Mouse (Mus musculus): Measurements from ENCODE around the gene Pola1.
"Not testable (repeated sequence)": the region's sequence is repeated elsewhere in the genome, so short reads cannot be mapped to it uniquely, and the experiment has no call there.

The Pola1 gene

GRCm38 (mm10) chrX:93429738-93430260 lies 202.2 kb downstream of the Pola1 start:
- in situ Hi-C loops (cut with MboI, MseI) = loop anchor here (5.0 kb wide), 1 partner anchor 382 kb away; no protein-coding TSS in a partner anchor

- in situ Hi-C loops (cut with MboI, MseI) = no loop called here
Observed at GRCm38 (mm10) chrX:93428956-93429737, 202.8 kb downstream of the Pola1 start.

- in situ Hi-C loops (cut with MboI, MseI) = not testable (repeated sequence)
Observed at GRCm38 (mm10) chrX:93400871-93401270, 231.1 kb downstream of the Pola1 start.

DNA sequence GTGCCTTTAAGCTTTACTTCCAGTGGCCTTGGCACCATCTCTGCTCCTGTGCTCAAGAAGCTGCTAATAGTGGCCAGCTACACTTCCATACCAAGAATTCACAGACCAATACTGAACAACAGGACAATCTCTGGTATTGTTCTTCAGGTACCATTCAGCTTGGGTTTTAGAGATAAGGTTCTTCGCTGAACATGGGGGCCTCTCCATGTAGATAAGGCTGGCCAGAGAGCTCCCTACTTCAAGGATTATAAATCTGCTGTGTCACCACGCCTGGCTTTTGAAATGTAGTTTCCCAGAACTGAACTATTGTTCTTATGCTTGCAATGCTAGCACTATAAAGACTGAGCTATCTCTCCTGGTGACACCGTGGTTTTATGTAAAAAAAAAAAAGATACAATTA lies 234.9 kb downstream of the Pola1 start:
- in situ Hi-C loops (cut with MboI, MseI) = no loop called here

GRCm38 (mm10) chrX:93377285-93377972 lies 254.5 kb downstream of the Pola1 start:
- in situ Hi-C loops (cut with MboI, MseI) = no loop called here

DNA sequence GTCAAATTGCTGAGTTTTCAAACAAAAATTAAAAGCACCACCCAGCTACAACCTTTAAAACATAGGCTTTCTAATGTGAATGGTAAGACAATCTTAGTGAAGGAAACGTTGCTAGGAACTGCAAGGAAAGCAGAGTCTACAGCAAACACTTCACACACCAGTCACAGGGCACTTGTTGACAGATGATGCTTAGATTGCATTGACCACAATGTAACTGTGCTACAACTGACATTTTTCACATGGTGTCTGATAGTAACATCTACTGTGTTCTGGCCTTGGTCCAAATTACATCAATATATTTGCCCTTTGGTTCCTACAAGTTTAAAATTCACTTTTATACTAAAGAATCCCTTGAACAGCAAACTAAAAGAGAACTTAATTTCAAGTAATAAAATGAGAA lies 258.5 kb downstream of the Pola1 start:
- in situ Hi-C loops (cut with MboI, MseI) = no loop called here

GRCm38 (mm10) chrX:93369708-93370107 lies 262.2 kb downstream of the Pola1 start:
- in situ Hi-C loops (cut with MboI, MseI) = no loop called here

GRCm38 (mm10) chrX:93368211-93368610 lies 263.7 kb downstream of the Pola1 start:
- in situ Hi-C loops (cut with MboI, MseI) = no loop called here

DNA sequence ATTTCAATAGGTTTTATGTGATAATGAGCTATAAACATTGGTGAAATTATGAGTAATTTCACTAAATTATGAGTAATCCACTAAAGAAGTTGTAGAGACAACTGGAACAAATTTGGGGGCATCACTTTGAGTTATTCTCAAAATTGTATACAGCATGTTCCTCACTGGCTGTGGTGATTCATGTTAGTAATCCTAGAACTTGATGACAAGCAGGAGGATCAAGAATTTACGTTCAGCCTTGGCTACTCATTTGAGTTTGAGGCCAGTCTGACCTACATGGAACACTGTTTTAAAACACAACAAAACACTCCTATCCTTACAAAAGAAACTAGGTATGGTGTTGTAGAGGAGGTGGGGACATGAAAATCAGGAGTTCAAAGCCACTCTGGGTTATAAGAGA lies 310.6 kb downstream of the Pola1 start:
- in situ Hi-C loops (cut with MboI, MseI) = no loop called here

GRCm38 (mm10) chrX:93319979-93320378 lies 312.0 kb downstream of the Pola1 start:
- in situ Hi-C loops (cut with MboI, MseI) = no loop called here

DNA sequence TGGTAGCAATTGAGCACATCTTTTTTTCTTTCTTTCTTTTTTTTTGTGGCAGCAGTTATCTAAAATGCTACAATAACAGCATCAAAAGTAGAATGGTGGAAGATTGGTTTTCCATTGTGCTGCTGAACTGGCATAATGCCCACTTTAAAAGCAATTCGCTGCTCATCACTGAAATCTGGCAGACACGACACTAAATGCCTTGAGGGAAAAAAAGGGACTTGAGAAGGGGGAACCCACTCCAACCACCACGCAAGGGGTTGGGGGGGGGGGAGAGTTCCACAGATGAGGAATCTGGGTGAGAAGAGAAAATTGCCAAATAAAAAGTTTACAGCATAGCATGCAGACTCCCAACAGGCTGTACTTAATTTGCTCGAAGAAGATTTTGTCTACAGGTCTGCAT lies 314.4 kb downstream of the Pola1 start:
- in situ Hi-C loops (cut with MboI, MseI) = no loop called here

DNA sequence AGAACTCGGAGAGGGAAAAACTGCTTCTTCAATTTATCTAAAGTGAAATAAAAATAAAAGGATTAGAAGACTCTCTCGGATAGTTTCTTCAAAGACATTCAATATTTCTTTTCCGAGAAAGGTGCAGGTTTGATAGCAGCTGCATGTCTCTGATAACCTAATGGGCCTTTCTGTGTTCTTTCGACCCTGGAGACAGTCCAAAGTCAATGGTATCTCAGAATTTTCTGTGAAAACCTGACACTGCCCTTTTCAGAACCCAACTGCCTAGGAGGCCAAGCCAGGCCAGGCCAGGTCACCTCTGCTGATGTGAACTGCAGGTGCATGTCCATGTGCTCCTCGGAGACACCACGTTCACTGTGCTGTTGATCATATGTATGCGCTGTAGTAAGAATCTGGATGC lies 326.2 kb downstream of the Pola1 start:
- in situ Hi-C loops (cut with MboI, MseI) = no loop called here

- in situ Hi-C loops (cut with MboI, MseI) = no loop called here
Observed at GRCm38 (mm10) chrX:93301798-93302197, 330.2 kb downstream of the Pola1 start.

GRCm38 (mm10) chrX:93300183-93300815 lies 331.7 kb downstream of the Pola1 start:
- in situ Hi-C loops (cut with MboI, MseI) = no loop called here

DNA sequence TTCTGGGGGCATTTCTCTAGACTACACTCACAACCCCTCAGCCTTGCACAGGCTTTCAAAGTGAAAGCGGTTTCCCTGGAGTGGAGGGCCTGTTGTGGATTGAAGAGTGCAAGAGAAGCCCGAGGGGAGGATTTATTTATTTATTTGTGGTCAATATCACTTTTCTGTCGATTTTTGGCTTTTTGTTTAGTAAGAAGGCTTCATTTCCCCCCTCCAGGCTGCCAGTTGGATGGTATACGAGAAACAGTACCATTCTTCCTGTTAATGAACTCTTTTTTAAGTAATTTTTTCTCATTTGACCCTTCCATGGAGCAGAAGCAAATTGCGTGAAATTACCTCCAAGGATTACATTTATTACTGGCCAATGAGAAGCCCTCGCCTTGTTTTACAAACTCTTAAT lies 332.2 kb downstream of the Pola1 start:
- in situ Hi-C loops (cut with MboI, MseI) = no loop called here

GRCm38 (mm10) chrX:93299046-93299626 lies 332.8 kb downstream of the Pola1 start:
- in situ Hi-C loops (cut with MboI, MseI) = no loop called here

DNA sequence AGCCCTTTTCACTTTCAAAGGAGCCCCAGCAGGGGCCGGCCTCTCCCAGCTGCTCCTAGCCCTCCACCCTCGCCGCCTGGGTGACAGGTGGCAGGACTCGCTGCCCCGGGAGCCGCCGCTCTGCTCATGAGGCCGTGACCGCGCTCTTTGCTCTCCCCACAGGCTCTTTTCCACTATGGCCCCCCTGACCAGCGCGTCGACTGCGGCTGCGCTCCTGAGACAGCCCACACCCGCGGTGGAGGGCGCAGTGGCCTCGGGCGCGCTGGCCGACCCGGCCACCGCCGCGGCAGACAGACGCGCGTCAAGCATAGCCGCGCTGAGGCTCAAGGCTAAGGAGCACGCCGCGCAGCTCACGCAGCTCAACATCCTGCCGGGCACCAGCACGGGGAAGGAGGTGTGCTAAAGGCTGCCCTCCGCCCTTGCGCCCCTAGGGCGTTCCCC lies 334.9 kb downstream of the Pola1 start:
- in situ Hi-C loops (cut with MboI, MseI) = no loop called here

- in situ Hi-C loops (cut with MboI, MseI) = no loop called here
Observed at GRCm38 (mm10) chrX:93295819-93296218, 336.1 kb downstream of the Pola1 start.

- in situ Hi-C loops (cut with MboI, MseI) = no loop called here
Observed at GRCm38 (mm10) chrX:93294736-93295490, 337.0 kb downstream of the Pola1 start.

DNA sequence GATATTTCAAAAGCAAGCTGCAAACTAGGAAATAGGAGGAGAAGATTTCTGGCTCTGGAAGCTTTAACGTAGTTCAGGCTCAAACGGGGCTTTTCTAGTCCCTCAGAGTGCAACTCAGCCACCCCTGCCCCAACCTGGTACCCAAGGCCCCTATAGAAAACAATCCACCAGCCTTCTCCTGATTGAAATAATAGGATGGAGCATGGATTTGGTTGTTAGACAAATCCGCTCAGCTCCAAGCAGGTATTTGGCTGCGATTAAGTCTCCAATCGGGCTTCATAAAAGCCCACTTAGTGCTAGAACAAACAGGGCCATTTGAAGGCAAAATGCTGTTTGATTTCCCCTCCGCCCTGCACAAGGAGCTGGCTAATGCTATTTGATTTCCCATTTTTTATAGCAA lies 339.9 kb downstream of the Pola1 start:
- in situ Hi-C loops (cut with MboI, MseI) = no loop called here

DNA sequence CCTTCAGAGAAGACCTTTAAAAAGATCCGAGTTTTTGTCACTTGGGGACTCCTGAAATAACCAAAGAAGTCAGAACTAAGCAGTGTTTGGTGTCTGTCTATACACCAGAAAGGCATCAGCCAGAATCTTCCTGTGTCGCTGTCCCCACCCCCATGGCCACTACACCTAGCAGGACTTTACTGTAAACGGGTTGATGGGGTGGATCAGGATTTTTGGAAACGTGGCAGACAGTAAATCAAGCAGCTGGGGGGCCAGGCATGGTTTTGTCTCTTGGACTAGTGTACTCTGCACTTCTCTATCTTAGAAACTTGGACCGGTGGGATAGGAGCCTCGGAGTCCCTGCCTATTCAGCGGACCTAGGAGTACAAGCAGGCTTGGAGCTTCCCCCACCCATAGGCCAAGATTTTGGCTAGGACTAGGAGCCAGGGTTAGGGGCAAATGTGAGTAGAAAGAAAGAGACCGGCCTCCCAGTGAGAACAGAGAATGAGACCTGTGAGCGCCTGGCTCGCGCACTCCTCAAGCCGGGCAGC lies 342.0 kb downstream of the Pola1 start:
- in situ Hi-C loops (cut with MboI, MseI) = no loop called here

Measured in T-helper 2 cell (primary cell).